Mouse (Mus musculus) ES-CJ7 (cell line): ENCODE results near the gene Dlg2.

Experiments
- DNase-seq: peaks from one replicate; pipeline ENCODE4 v3.0.0; 2011; ENCODE audit warnings: low read depth, low spot score

The Dlg2 gene

DNA sequence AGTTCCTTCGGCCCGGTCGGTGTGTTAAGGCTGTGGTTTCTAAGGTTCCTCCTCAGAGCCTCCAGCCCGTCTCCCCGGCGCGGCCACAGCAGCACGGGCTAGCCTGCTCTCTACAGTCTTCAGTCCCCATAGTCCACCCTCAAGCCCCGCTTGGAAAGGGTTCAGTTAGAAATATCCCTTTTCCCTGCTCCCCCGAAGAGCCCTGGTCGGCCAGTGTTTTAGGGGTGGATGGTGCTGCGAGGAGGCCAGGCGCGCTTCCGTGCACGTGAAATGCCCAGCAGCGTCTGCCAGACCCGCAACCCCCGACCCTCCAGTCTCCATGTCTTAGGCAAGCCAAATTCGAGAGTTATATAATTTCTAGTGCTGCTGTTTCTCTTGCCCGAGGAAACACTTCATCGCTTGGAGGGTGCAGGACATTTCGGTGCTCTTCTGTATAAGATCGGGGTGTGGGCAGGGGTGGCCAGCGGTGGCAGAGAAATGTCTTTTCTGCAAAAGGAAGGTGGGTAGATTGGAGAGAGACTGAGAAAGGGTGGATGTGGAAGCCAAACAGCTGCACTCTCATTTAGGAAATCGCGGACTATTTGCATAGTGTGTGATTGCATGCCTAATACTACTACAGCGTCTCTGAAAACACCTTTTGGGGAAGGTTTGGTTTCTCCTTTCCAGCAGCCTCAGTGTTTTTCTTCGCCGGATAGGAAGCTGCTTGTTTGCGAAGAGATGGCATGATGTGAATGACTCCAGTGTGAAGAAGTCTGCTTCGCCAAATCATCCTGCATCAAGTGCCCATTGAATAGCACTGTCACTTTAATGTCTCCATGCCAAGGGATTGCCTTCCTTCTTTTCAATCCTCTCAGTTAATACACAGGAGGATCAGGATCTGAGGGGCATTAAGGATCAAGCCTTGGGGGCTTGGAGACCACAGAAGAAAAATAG is at the start of gene Dlg2:
TSS of gene Dlg2 (plus strand) at position 360 of the 933 bp plus-strand sequence.
- DNase-seq, result no peak

GRCm38 (mm10) chr7:90427006-90427405 is 49.5 kb upstream of the Dlg2 start:
- DNase-seq, result peak; percentile 12

GRCm38 (mm10) chr7:90432221-90432620 is 44.3 kb upstream of the Dlg2 start:
- DNase-seq, result no peak

DNA sequence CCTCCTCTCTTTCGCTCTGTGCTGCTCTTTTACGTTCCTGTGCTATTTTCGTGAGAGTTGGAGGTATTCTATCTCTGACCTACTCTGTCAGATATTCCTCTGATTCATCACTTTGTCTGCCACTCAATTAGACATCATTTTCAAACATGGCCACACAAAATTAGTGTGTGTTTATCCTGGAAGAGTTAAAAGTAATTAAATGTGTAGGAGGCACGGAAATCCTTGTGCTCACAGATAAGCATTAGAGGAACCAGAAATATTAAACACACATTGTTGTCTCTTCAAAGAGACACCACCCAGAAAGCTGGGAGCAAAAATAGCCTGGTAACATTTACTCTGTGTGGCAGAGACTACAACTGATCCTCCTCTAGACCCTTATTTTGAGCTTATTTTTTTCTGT is 36.4 kb upstream of the Dlg2 start:
- DNase-seq, result no peak

DNA sequence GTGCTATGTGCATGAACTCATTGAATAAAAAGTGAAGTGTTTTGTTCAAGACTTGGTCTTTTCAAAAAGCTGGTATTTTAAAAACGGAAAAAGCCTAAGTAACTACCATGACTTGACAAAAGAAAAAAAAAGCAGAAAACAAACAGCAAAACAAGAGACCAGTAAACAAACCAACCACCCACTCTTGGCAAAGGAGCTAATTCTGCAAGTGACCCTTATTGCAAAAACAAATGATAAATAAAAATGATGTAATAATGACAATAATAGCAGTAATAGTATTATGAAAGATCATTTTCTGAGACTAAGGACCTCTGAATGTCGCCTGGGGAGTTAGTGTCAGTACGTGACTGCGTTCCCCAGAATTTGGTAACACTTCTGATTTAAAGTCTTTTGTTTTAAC is 34.4 kb upstream of the Dlg2 start:
- no peak for DNase-seq

- DNase-seq, result peak; percentile 97
These were observed 33.9 kb upstream of the Dlg2 start, which contains the start of gene Crebzf for GRCm38 (mm10) chr7:90442518-90443080. TSS of gene Crebzf (plus strand) at chr7:90442729.

DNA sequence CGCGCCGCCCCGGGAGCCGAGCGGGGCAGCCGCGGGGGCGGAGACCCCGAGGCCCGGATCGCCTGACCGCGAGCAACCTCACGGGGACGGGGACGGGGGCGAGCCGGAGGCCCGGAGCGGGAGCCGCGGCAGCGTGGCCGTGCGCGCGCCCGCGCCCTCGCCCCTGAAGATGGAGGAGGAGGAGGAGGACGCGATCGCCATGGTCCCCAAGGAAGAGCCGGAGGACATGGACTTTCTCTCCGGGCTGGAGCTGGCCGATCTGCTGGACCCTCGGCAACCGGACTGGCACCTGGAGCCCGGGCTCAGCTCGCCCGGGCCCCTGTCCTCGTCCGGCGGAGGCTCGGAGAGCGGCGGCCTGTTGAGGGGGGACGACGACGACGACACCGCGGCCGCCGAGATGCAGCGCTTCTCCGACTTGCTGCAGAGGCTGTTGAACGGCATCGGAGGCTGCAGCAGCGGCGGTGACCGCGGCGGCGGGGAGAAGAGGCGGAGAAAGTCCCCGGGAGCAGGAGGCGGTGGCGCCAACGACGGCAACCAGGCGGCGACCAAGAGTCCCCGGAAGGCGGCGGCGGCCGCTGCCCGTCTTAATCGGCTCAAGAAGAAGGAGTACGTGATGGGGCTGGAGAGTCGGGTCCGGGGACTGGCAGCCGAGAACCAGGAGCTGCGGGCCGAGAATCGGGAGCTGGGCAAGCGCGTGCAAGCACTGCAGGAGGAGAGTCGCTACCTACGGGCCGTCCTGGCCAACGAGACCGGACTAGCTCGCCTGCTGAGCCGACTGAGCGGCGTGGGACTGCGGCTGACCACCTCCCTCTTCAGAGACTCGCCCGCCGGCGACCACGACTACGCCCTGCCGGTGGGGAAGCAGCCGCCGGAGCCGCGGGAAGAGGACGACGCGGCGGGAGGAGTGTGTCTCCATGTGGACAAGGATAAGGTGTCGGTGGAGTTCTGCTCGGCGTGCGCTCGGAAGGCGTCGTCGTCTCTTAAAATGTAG is 33.1 kb upstream of the Dlg2 start:
- peak; percentile 26 for DNase-seq

- no peak for DNase-seq
These were observed 32.3 kb upstream of the Dlg2 start for GRCm38 (mm10) chr7:90444206-90444605.

DNA sequence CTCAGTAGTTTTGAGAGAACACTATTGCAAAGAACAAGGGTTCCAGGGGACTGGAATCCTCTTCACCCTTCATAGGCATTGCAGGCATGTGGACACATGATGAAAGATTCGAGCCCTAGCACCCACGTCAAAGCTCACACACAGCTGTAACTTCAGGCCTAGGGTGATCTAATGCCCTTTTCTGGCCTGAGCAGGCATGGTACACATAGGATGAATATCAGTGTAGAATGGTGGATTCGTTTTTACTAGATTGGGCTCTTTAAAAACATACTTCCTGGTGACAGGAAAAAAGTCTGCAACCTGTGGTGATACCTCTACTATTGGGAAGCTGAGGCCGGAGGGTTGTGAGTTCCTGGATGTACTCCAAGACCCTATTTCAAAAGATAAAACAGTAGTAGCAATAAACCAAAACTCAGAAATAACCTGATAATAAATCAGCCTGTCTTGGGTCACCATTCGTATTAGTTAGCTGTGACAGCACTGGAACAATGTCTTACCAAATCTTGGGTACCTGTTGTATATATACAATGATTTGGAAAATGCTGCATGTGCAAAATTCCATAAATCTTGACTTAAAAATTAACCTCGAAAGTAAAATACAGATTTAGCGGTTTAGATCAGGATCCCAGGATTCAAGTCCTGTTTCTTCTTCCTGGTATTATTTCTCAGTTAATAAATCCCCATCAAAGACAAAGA is 20.2 kb upstream of the Dlg2 start:
- no peak for DNase-seq

DNA sequence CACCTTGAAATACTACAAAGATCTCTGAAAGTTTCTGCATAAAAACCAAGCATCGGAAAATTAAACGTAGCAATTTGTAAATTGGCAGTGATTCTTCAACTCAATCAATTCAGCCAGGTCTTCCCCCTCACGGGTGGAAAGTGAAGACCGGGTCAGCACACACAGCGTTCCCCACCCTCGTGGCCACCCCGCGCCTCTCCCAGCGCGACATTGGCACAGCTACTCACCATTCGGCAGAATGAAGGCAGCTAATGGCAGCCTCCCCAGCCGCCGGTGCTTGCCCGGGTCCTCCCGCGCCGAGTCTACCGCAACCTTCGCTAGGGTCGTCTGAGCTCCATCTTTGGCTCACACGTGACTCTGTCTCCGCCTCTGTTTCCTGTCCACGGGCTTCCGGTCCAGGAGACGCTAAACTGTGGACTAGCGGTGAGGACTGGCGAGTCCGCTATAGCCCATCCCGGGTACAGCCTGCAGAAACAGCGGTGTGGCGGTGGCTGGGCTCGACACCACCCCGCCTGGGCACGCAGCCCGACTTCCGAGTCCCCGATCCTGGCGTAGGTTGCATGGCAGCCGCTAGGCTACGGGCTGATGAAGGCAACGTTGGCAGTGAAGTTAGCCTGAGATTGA is 19.5 kb upstream of the Dlg2 start, which contains the start of gene Tmem126a:
TSS of gene Tmem126a (minus strand) at position 385 of the 624 bp plus-strand sequence.
- DNase-seq, result peak; percentile 82

DNA sequence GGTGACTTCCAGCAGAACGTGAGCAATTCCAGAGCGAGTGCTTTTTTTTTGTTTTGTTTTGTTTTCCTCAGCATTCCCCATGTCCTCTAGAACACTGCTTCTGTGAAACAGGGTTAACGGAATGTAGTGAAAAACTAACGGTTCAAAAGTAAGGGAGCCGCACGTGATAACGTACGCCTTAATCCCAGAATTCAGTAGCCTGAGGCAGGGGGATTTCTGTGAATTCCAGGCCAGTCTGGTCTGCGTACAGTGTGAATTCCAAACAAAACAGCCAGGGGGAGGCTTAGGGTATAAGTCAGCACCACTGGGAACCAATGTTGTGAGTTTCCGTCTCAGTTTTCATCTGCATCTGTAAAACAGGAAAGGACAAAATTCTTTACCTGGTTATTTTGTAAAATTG is 19.0 kb upstream of the Dlg2 start:
- DNase-seq, result peak; percentile 45

DNA sequence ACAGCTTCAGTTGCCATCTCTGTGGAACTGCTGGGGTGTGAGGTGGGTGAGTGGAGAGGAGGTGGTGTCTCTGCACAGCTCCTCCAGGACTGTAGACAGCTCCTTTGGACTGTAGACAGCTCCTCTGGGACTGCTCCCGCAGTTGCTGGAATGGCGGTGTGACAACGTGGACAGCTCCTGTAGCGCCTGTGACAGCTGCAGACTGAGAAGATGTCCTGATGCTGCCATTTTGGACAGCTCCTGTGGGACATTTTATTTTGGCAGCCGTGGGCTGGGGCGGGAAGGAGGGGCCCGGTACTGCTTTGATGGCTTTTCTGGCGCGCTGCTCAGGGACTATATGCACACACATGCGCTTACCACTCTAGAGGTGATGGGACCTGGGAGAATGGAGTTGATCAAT is 16.1 kb upstream of the Dlg2 start:
- DNase-seq, result peak; percentile 68

GRCm38 (mm10) chr7:90460930-90461329 is 15.5 kb upstream of the Dlg2 start:
- DNase-seq, result peak; percentile 66

DNA sequence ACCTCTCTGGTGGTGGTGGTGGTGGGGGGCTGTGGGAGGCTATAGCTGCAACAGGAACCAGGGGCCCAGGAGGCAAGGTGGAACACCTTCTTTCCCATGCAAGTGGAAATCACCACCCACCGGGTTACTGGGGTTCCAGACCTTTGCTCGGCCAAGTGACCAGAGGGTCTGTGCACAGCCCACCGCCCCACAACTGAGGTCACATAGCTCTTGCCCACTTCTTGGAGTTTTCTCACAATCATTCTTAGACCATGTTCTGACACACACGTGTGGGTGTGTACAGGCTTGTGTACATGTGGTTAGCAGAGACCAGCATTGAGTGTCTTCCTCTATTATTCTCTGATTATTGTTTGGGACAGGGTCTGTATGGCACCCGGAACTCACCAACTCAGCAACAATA is 15.0 kb upstream of the Dlg2 start:
- DNase-seq, result no peak

DNA sequence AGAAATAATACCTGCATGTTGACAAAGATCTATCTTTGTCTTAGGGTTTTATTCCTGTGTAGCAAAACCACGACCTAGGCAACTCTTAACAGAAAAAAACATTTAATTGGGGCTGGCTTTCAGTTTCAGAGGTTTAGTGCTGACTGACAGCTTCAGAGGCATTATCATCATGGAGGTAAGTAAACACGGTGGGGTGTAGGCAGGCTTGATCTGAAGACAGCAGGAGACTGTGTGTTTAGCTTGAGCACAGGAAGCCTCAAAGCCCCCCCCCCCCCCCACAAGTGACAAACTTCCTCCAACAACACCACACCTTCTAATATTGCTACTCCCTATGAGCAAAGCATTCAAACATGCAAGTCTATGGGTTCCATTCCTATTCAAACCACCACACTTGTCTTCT is 3.0 kb upstream of the Dlg2 start:
- DNase-seq, result no peak

- DNase-seq, result peak; percentile 99
These were observed 619 bp upstream of the Dlg2 start, which contains the start of gene Tmem126b for GRCm38 (mm10) chr7:90475793-90476312. TSS of gene Tmem126b (minus strand) at chr7:90476001.

DNA sequence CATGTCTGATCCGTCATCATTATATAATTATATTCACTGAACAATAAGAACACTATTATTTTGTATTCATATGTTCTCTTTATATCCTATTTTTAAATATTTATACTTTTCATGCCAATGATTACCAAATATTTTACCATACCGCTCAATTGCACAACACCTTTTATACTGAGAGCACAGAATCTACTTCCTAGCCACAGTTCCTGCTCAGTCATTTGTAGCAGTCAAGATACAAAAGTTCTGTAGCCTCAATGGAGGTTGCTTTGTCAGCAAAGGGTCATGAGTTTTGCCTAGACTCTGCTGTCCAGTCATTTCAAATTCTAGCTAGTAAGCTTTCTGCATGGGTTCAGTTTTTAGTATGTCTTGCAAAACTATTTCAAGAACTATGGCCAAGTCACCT is 6.1 kb downstream of the Dlg2 start:
- no peak for DNase-seq

DNA sequence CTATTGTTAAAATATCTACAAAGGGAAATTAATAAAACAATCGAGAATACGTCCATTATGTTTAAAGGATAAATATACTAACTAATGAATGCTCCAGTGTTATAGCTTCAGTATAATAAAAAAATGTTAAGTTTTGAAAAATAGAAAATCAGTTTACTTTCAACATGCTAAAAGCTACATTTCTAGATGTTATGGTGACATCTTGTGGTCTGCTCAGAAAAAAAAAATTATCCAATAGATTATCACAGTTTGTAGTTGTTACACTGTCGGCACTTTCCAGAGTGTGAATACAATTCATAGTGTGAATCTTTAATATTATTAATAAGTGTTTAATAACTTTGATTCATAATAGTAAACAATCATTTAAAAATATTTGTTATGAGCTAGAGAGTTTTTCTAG is 31.7 kb downstream of the Dlg2 start:
- DNase-seq, result no peak

DNA sequence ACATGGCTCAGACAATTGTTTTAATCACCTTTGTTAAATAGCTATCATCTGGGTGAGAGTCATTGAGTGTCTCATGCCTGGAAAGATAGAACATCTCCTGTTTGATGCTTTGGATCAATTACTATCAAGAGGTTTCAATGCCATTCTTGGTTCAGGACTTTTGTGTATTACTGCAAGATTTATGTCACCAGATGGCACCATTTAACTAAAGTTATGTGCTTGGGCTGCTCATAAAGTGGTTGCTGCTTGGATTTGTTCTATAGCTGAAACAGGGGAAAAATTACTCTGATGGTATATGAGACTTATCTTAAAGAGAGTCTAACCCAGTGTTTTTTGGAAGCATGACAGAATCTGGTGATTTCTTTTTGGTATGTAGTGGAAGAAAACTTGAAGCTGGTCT is 35.8 kb downstream of the Dlg2 start:
- peak; percentile 7 for DNase-seq
